Mouse (Mus musculus): ENCODE results near the gene Eya3. TPM values are rescaled to one million over a fixed set of nuclear protein-coding genes. Genes with fewer than 3 reads are reported as not detected.
"Not testable (repeated sequence)": the region's sequence is repeated elsewhere in the genome, so short reads cannot be mapped to it uniquely, and the experiment has no call there.

Eya3 gene
- total RNA-seq (2022) = 10 to 100 TPM; 28.7 to 31.1 (median 29.0) TPM

DNA sequence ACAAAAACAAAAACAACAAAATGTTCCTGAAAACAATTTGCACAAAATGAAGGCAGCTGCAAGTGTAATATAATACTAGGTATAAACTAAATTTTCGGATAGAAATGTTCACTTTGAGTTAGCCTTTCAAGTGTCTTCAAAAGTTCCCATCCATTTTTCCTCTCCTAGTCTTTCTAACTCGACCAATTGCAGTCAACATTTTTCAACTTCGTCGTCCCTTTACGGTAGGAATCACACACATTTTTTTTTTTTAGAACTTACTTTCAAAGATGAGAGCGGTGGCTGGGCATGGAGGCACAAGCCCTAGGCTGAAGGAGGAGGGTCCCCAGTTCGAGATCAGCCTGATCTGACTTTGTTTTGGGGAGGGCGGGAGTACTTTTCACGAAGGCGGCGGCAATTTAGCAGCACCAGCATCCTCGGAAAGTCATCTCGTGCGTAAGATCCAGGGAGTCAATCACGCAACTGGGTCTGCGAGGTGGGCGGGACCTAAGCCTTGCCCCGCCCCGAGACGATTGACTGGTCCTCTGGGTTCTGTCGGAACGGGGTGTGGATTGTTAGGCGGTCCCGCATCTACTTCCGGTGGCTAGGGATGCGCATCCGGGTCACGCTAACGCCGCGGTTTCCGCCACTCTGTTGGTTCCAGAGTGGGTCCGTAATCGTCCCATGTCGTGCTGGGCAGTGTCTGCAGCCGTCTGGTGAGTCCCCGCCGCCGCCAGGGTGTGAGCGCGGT, at the start of gene Eya3:
Gene Eya3 (plus strand): TSS at position 527 of the 730 bp plus-strand sequence.
- peak; percentile 91 to 93 for DNase-seq (ENCODE audit: low spot score in 2 of 2)

DNA sequence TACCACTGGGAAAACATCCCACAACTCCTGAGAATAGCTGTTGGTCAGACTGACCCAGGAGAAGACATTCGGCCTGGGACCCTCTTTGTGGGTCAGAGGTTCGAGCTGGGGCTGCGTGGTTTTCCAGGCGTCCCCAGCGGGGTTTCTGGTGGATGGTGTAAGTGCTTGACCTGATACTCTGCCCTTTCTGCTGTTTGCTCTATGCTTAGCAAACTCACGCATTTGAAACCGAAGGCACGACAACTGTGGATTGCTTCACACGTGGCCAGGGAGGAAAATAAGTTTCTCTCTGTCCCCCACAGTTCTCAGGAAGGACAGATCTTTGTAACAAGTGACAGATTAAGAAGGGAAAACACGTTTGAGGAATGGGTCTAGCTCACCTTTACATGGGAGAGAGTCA, 48.1 kb upstream of the Eya3 start:
- no peak for DNase-seq (ENCODE audit: low spot score in 2 of 2)

DNA sequence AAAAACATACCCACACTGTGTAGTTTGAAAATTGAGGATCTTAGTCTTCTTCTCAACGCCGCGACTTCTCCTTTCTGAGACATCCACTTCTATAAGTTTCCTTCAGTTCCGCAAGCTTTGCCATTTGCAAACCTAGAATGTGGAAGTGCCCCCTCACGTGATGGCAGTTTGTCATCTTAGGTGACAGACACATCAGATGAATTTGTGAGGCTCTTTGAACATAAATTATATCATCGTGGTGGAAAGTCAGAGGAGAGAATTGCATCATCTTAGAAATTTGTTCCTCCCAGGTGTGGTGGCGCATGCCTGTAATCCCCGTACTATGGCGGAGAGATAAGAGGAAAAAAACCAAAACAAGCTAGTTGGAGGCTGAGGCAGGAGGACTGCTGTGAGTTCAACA, 45.8 kb upstream of the Eya3 start:
- no peak for DNase-seq (ENCODE audit: low spot score in 2 of 2)

DNA sequence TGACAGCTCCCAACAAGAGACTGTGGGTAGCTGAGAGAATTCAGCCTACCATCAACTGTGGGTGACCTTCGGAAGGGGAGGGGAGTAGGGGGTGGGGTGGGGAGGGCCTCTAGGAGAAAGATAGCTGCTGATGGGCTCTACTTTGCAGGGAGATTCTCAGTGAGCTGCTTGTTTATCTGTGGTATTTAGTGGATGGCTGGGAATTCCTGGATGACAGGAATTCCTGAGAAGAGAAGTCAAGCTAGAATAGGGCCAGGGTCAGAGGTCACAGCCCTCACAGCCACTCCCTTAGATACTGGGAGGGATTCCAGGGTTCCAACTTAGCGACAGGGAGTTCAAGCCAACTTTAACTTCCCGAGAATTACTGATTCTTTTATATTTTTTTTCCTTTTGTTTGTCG, 44.6 kb upstream of the Eya3 start:
- no peak for DNase-seq (ENCODE audit: low spot score in 2 of 2)

DNA sequence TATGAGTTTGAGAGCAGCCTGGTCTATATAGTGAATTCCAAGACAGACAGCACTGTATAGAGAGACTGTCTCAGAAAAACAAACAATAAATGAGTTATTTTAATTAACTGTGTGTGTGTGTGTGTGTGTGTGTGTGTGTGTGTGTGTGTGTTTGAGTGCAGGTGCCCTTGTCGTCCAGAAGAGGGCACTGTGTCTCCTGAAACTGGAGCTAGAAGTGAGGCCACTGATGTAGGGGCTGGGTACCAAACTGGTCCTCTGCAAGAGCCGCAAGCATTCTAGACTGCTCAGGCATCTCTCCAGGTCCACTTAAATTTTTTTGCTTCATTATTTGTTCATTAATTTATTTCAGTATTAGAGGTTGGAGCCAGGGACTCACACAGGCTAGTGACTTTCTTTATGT, 39.9 kb upstream of the Eya3 start:
- no peak for DNase-seq (ENCODE audit: low spot score in 2 of 2)

DNA sequence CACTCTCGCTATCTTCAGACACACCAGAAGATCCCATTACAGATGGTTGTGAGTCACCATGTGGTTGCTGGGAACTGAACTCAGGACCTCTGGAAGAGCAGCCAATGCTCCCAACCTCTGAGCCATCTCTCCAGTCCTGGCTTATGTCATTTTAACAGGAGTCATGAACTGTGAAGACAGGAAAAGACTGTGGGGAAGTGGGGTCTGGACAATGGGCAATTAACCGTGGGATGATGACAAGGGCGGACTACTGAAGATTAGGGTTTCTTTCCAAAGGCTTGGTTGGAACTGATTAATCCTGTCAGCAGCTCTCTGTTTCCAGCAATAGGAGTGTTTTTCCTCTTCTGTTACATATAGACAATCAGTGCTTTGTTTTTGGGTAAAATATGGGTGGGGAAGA, 39.0 kb upstream of the Eya3 start:
- DNase-seq (ENCODE audit: low spot score in 2 of 2) = no peak

DNA sequence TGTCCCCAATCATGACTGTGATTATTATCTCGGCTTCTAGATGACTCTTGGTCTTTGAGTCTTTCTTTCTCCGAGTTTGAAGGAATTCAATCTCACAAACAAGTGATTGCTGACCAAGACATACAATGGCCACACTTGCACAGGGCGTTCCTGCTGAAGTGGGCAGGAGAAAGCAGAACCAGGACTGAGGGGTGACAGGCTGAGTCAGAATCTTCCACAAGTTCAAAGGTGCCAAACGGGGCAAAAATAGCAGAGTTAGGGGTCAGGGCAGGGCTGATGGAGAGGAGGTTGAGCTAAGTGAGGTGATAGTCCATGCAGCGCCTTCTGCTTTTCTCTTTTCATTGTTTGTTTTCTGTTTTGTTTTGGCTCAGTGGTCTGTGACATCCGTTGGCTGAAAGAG, 38.3 kb upstream of the Eya3 start:
- DNase-seq (ENCODE audit: low spot score in 2 of 2) = no peak

DNA sequence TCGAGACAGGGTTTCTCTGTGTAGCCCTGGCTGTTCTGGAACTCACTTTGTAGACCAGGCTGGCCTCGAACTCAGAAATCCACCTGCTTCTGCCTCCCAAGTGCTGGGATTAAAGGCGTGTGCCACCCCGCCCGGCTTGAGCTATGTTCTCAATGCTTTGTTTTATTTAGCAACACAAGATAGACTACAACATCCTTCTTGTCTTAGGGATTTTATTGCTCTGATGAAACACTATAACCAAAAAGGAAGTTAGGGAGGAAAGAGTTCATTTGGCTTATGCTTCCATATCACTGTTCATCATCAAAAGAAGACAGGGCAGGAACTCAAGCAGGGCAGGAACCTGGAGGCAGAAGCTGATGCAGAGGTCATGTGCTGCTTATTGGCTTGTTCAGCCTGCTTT, 37.5 kb upstream of the Eya3 start:
- not testable (repeated sequence) for DNase-seq (ENCODE audit: low spot score in 2 of 2)

DNA sequence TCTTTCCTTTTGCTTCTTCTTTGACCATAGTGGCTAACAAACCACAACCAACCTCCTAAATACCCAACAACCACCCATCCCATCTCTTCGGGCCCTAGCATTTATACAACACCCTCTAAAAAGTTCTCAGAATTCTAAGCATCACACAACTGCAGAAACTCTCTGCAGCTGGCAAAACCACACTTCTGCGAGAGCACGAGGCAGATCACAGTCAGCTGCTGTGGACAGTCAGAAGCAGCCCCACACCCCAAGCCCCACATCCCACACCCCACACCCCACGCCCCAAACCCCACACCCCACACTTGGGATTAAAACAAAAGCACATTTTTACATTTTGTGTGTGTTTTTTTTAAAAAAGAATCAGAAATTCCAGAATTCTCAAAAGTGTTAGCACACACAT, 35.3 kb upstream of the Eya3 start:
- no peak for DNase-seq (ENCODE audit: low spot score in 2 of 2)

DNA sequence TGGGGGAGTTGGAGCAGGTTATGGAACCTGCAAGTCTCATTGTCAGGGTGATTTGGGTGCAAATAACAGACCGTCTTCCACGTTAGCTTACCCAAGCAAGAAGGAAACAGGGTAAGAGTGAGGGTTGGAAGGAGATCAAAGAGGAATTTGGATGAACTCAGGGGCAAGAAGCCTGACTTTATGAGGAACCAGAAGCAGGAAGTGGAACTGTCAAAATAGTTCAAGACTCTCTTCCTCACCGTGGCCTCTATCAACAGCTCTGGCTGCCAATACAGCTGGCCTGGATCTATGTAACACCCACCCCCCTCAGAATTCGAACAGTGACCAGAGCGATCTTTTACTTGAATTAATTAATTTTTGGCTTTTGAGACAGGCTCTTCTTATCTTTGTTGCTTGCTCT, 33.0 kb upstream of the Eya3 start:
- no peak for DNase-seq (ENCODE audit: low spot score in 2 of 2)

DNA sequence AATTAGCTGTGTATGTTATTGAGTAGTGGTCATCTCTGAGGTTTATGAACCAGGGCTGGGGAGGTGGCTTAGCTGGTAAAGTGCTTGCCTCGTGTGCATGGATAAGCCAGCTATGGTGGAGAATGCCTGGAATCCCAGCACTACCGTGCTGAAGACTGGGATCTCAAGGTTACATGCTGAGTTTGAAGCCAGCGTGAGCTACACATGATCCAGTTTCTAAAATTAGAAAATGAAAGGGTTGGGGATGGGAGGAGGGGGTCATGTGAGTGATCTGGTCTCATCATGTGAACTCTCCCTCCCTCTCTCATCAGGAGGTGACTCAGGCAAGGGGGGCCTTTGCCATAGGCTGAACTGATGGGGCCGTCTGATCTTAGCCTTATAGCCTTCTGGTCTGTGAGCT, 30.6 kb upstream of the Eya3 start:
- DNase-seq (ENCODE audit: low spot score in 2 of 2) = no peak

DNA sequence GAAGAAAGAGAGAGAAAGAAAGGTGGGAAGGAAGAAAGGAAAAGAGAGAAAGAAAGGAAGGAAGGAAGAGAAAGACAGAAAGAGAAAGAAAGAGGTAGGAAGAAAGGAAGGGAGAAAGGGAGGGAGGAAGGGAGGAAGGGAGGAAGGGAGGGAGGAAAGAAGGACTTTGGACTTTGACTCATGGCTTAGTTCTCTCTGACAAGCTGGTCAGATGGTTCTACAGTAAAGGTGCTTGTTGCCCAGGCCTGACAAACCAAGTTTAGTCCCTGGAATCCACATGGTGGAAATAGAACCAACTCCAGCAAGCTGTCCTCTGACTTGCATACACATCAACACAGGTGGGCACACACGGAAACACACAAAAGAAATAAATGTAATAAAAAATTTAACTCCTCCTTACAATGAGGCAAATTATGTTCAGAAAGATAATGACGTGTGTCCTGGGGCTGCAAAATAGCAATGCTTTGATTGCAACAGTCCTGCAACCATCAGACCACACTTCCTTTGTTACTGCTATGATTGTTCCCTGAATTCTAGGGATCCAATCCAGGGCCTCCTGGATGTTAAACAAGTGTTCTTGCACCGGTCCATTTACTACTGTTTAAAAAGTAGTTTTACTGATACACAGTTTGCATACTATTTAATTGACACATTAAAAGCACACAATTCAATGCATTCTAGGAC, 28.3 kb upstream of the Eya3 start:
- no peak for DNase-seq (ENCODE audit: low spot score in 2 of 2)

DNA sequence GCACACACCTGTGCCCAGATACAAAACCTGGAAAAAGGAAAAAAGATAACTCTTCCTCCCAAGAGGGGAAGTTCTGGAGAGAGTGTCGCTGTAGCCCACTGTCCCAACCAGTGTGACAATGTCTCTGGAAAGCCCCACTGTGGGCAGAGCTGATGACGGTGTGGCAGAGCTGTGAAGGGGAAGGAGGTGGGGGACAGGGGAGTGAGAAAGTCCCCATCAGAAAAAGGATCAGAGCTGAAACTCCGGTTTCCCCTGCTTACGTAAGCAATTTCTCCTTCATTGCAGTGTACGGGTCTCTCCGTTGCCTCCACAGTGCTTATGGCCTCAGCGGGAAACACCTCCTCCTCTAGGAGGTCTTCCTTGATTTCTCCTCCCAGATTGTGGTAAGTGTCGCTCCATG, 27.5 kb upstream of the Eya3 start:
- DNase-seq (ENCODE audit: low spot score in 2 of 2) = no peak

DNA sequence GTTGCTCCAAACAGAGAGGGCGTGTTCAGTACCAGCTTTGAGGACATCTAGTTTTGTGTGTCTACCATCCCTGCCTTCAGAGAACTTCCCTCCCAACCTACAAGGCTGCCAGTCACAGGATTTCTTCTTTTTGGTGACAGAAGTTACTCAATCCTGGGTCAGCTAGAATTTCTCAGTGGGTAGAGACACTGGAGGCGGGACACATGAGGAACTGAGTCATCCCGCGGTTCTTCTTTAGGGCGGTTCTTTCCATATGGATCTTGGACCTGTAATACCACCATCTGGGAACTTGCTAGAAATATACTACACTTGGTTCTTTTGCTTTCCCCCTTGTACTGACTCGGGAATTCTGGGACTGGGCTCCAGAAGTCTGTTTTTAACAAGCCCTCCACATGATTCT, 20.9 kb upstream of the Eya3 start:
- no peak for DNase-seq (ENCODE audit: low spot score in 2 of 2)

DNA sequence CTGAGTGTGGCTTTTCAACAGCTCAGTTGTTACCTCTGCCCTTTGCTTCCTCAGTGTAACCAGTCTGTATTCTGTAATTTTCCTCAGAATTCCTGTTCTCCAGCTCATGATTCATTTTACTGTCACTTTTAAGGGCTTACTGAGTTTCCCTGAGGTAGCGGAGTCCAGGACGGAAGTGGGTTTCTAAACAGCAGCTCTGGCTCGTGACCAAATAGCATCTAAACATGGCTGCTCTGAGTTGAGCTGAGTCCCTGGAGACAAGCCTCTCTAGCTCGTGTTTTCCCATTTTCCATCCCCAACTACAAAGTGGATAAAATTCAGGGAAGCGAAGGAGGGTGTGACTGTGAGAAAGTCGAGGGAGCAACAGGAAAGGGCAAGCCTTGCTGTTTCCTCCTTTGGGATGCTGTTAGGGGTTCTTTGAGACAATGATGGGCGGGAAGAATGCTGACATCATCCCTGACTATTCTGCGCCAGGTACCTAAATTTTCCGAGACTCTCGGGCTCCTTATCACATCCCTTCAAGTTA, 19.9 kb upstream of the Eya3 start:
- no peak for DNase-seq (ENCODE audit: low spot score in 2 of 2)

DNA sequence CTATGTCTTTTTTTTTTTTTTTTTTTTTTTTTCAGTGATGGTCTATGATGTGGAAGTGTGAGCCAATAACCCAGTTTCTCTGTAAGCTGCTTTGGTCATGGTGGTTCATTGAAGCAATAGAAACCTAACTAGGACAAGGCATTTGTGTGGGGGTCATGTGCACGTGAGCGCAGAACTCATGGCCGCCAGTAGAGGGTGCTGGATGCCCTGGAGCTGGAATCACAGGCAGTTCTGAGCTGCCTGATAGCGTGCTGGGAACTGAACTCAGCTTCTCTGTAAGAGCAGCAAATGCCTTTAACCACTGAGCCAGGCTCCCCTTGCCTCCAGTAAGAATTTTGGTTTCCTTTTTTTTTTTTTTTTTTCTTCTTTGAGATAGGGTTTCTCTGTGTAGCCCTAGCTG, 18.7 kb upstream of the Eya3 start:
- DNase-seq (ENCODE audit: low spot score in 2 of 2) = no peak

DNA sequence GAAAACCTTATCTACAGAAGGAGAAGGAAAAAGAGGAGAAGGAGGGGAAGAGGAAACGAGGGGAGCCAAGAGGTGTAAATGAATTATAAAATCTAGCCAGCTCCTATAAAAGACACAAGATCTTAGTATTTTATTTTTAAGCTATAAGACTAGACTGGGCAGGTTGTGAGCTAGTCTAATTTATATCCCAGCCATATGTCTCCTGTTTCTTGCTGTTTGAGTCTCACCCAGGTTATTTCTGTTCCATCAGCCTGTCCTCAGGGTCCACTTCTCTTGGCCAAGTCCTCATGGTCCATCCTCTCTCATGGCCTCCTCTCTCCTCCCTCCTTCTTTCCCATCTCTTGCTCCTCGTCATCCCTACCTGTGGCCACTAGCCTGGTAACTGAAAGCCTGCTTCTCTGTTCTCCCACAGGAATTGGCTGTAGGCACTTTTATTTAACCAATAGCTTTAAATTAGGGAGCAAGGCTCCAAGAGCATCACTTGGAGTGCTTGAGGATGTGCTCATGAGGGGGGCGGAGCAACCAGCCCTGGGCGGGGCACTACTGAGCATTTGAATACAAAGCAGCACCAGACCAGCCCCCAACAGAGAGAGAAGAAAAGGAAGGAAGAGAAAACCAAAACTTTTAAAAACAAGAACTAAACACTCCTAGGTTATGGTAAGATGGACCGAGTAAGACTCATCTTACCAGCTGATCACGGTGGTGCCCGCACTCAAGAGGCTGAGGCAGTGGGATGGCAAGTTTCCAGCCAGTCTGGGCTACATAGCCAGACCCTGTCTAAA, 17.3 kb upstream of the Eya3 start:
- no peak for DNase-seq (ENCODE audit: low spot score in 2 of 2)

DNA sequence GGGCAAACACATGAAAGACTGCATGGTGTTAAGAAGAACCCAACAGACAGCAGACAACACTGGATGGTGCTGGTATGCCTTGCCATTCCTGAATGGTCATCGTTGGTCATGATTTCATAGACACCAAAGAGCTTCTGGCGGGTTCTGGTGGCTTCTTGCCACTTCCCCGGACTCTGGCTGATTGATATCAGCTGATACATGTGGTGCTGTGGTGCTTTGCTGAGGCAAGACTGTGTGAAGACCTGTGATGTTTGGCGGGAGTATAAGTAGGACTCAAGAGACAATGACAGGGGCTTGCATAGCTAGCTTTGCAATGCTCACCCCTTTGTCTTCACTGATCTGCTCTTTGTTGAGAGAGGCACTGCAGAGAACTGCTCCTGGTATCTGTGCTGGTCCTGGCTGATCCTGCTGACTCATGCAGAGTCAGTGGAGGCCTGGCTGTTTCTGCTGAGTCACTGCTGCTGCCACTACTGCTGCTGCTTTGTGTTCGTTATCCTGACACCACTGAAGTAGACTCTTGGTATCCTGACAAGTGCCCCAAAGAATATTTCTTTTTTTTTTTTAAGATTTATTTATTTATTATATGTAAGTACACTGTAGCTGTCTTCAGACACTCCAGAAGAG, 14.6 kb upstream of the Eya3 start:
- DNase-seq (ENCODE audit: low spot score in 2 of 2) = no peak

DNA sequence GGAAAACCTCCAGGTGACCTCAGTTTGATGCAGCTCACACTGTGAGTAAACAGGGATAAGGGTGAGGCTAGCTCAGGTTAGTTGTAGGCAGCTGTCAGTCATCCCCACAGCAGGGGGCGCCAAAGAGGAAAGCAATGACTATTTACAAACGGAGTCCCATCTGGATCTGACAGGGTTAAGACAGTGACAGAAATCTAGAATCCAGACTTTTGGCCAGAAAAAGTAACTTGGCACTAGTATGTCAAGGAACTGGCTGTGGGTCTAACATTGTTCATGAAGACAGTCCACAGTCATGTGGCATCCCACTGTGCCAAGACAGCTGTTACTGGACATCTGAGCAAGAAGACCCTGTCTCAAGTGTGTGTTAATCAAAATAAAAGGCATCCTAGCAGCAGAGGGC, 10.0 kb upstream of the Eya3 start:
- DNase-seq (ENCODE audit: low spot score in 2 of 2) = no peak

DNA sequence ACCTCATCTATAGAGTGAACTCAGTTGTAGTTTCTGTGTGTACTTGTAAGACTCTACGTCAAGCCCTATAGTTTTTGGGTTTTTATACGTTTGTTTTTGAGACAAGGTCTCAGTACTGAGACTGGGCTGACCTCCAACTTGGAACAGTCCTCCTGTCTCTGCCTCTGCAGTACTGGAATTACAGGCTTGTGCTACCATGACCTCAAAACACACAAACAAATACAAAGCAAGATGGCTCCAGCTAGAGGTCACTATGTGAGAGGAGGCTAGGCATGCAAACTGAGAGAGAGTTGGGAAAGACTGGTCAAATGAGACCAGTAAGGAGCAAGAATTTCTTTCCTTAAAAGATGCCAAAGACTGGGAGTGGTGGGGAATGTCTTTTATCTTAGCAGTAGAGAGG, 2.8 kb upstream of the Eya3 start:
- DNase-seq (ENCODE audit: low spot score in 2 of 2) = no peak

DNA sequence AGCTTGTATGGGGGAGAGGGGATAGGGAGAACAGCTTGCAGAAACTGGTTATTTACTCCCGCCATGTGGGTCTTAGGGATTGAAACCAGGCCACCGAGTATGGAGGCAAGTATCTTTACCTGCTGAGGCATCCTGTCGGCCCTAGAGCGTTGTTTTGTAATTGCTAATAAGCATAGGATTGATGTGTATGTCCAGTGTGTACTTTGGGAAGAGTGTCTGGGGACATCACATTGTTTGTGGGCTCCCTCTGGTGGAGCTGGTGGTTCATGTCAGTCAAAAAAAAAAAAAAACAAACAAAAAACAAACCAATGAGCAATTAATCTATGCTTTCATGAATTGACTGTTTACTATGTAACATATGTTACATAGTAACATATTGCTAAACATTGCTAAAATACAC, 2.2 kb upstream of the Eya3 start:
- DNase-seq (ENCODE audit: low spot score in 2 of 2) = no peak

DNA sequence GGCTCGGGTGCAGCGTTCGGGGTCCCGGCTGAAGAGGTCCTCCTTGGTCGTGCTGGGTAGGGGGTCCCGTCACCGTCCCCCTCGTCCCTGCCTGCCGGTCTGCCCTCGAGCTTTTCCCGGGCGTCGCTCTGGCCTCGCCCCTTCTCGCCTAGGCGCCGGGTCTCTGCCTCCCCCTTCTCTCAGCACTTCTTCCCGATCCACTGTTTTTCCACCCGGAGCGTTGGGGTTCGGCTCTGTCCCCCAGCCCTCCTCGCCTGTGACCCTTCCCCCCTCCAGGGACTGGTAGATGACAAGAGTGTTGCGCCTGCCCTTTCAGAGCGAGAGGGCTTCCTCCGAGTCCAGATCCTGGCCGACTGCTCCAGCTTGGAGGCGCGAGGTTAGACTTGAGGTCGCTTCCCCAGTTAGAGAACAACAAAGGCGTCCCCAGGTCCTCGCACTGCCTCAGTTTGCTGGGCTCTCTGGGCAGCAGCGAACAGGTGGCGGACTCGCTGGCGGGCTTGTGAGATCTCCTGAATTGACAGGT, 465 bp downstream of the Eya3 start:
- DNase-seq (ENCODE audit: low spot score in 2 of 2) = peak in 1 of 2 experiments; percentile 12
